Mouse (Mus musculus) cortical plate, adult 2 months (tissue): ENCODE measurements at regions not wholly inside any gene's neighbourhood (a gene's known extent, or its start where the extent isn't known, plus 50 kb on each side); places are given as distances from the start of the nearest gene placed in this dataset.

Source experiments
- CTCF ChIP-seq: fragments of 200-500 bp; IDR thresholded peaks from 2 replicates; pipeline ENCODE4 v1.5.1; 2011; ENCODE audit warnings: mild to moderate bottlenecking, control low read depth, low read length; ENCODE audit not compliant: insufficient read depth; ENCODE audit errors: extremely low read depth
- POLR2A ChIP-seq: fragments of 200-500 bp; IDR thresholded peaks from 2 replicates; pipeline ENCODE4 v1.6.1; 2011; ENCODE audit warnings: mild to moderate bottlenecking, low read length, control low read depth; ENCODE audit not compliant: insufficient read depth; ENCODE audit errors: extremely low read depth

DNA sequence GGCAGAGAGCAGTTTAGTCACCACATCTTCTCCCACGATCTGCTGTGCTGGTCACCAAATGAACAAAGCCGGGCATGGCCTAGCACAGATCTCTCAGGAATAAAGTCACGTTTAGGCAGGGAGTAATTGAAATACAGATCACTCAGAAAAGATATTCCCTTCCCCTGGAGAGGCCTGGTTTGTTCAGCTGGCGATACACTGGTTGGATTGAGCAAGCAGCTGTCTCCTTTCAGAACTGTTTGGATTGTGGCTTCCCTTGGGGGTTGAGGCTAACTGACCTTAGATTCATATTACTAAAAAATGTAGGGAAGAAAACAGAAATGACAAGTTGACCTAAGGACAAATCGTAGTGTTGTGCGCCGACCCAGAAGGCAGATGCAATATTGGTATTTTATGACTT is 56.7 kb upstream of the Jade1 start:
- TF ChIP-seq CTCF (no peak), POLR2A (no peak)
